Mouse (Mus musculus): ENCODE measurements at regions not wholly inside any gene's neighbourhood (a gene's known extent, or its start where the extent isn't known, plus 50 kb on each side); places are given as distances from the start of the nearest gene placed in this dataset.

- Histone ChIP-seq H3K27ac (ENCODE audit: insufficient read depth, low read depth, low read length) (no peak overlapping the region), H3K27me3 (replicated peaks; ENCODE audit: control insufficient read depth, insufficient read depth, low read length) (no peaks in the 10 kb centered on the region), H3K36me3 (ENCODE audit: control insufficient read depth, insufficient read depth, low read length) (no peaks in the 10 kb centered on the region), H3K4me1 (ENCODE audit: control insufficient read depth, insufficient read depth, low read length) (no peaks in the 10 kb centered on the region), H3K4me3 (ENCODE audit: insufficient read depth, low read depth, low read length) (no peak overlapping the region)
- no peak for DNase-seq
- WGBS, result 90% methylated on average over 9 of the region's 9 CpGs
- TF ChIP-seq POLR2A (IDR thresholded peaks at IDR 0.05; ENCODE audit: low read depth, low read length) (no peak), CTCF (conservative IDR thresholded peaks at IDR 0.05; ENCODE audit: insufficient read depth, insufficient read length, low read depth, low read length) (no peak)
Measured at GRCm38 (mm10) chr13:59235836-59236235, 349.2 kb downstream of the Agtpbp1 start.

GRCm38 (mm10) chr13:59229111-59229541 lies 355.9 kb downstream of the Agtpbp1 start:
- TF ChIP-seq CTCF (conservative IDR thresholded peaks at IDR 0.05; ENCODE audit: insufficient read depth, insufficient read length, low read depth, low read length) (no peak), POLR2A (IDR thresholded peaks at IDR 0.05; ENCODE audit: low read depth, low read length) (no peak)
- Histone ChIP-seq H3K4me3 (ENCODE audit: insufficient read depth, low read depth, low read length) (no peak overlapping the region), H3K27me3 (replicated peaks; ENCODE audit: control insufficient read depth, insufficient read depth, low read length) (no peaks in the 10 kb centered on the region), H3K27ac (ENCODE audit: insufficient read depth, low read depth, low read length) (no peak overlapping the region), H3K36me3 (ENCODE audit: control insufficient read depth, insufficient read depth, low read length) (no peaks in the 10 kb centered on the region), H3K4me1 (ENCODE audit: control insufficient read depth, insufficient read depth, low read length) (no peaks in the 10 kb centered on the region)
- no peak for DNase-seq
- WGBS, result 79% methylated on average over 6 of the region's 6 CpGs

DNA sequence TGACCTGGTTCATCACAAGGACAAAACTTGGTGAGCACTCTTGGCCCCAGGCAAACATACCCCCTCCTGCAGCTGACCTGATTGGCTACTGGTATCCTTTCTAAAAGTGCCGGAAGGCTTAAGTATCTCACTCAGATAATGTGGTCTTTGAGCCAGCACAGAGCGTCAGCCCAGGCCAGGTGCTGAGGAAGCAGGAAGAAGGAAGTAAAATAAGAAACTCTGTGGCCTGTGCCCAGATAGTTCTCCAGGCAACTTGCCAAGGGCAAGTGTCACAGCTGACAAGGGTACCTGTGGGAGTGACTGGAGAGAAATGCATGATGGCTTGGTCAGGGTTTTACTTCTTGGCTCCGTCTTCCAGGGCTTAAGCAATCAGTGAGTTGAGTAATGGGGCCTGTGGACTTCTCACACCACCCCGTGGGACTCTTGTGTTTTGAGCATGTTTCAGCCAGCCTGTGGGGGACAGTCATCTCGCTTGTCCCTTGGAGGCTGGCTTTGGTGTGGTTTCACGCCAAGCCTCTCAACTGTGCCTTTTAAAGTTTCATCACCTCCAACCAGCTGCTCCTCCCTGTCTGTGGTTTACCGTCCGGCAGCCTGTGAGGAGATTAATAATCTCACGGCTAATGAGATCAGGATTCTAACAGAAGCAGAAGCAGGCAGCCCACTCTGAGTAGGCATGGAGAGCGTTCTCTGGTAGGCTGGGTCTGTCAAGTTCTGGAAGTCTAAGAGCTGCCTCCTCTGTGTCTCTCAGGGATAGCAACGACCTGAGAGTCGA lies 356.8 kb downstream of the Agtpbp1 start:
- no peak overlapping the region for H3K4me3 ChIP-seq (ENCODE audit: insufficient read depth, low read depth, low read length)
- peak; percentile 36 for DNase-seq

GRCm38 (mm10) chr13:59227523-59228058 lies 357.4 kb downstream of the Agtpbp1 start:
- no peak for DNase-seq
- Histone ChIP-seq H3K4me1 (ENCODE audit: control insufficient read depth, insufficient read depth, low read length) (no peaks in the 10 kb centered on the region), H3K4me3 (ENCODE audit: insufficient read depth, low read depth, low read length) (no peak overlapping the region), H3K27ac (ENCODE audit: insufficient read depth, low read depth, low read length) (no peak overlapping the region), H3K36me3 (ENCODE audit: control insufficient read depth, insufficient read depth, low read length) (no peaks in the 10 kb centered on the region), H3K27me3 (replicated peaks; ENCODE audit: control insufficient read depth, insufficient read depth, low read length) (no peaks in the 10 kb centered on the region)
- TF ChIP-seq POLR2A (IDR thresholded peaks at IDR 0.05; ENCODE audit: low read depth, low read length) (no peak), CTCF (conservative IDR thresholded peaks at IDR 0.05; ENCODE audit: insufficient read depth, insufficient read length, low read depth, low read length) (no peak)
- WGBS, result 93% methylated on average over 13 of the region's 13 CpGs

More for the DNA sequence above, 356.8 kb downstream of the Agtpbp1 start:
- H3K36me3 ChIP-seq (ENCODE audit: control insufficient read depth, insufficient read depth, low read length), result no peaks in the 10 kb centered on the region
- no peaks in the 10 kb centered on the region for H3K27me3 ChIP-seq (replicated peaks; ENCODE audit: control insufficient read depth, insufficient read depth, low read length)
- 41% methylated on average over 12 of the region's 12 CpGs for WGBS
- no peaks in the 10 kb centered on the region for H3K4me1 ChIP-seq (ENCODE audit: control insufficient read depth, insufficient read depth, low read length)
- TF ChIP-seq CTCF (conservative IDR thresholded peaks at IDR 0.05; ENCODE audit: insufficient read depth, insufficient read length, low read depth, low read length), result no peak
- TF ChIP-seq POLR2A (IDR thresholded peaks at IDR 0.05; ENCODE audit: low read depth, low read length), result no peak
- H3K27ac ChIP-seq (ENCODE audit: insufficient read depth, low read depth, low read length), result no peak overlapping the region

DNA sequence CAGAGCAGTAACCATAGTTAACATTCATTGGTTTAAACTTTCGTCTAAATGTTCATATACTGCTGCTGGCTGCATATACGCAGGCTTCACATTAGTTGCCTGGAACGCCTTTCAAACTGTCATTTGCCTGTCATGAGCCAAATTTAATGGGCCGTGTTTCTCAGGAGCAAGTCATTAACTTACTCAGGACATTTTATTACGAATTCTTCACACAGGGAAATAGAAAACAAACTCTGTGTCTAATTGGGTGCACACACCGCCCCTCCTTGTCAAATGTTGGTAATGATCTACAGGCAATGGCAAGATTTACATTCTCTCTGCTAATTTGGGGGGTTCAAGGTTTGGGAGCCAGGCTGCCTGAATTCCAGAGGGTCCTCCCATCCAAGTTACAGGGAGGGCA lies 364.4 kb downstream of the Agtpbp1 start:
- no peaks in the 10 kb centered on the region for H3K4me1 ChIP-seq (ENCODE audit: control insufficient read depth, insufficient read depth, low read length)
- H3K36me3 ChIP-seq (ENCODE audit: control insufficient read depth, insufficient read depth, low read length), result no peaks in the 10 kb centered on the region
- 26% methylated on average over 6 of the region's 6 CpGs for WGBS
- TF ChIP-seq POLR2A (IDR thresholded peaks at IDR 0.05; ENCODE audit: low read depth, low read length) (no peak), CTCF (conservative IDR thresholded peaks at IDR 0.05; ENCODE audit: insufficient read depth, insufficient read length, low read depth, low read length) (no peak)
- no peak overlapping the region for H3K4me3 ChIP-seq (ENCODE audit: insufficient read depth, low read depth, low read length)
- no peak overlapping the region for H3K27ac ChIP-seq (ENCODE audit: insufficient read depth, low read depth, low read length)
- H3K27me3 ChIP-seq (replicated peaks; ENCODE audit: control insufficient read depth, insufficient read depth, low read length), result no peaks in the 10 kb centered on the region
- DNase-seq, result no peak

DNA sequence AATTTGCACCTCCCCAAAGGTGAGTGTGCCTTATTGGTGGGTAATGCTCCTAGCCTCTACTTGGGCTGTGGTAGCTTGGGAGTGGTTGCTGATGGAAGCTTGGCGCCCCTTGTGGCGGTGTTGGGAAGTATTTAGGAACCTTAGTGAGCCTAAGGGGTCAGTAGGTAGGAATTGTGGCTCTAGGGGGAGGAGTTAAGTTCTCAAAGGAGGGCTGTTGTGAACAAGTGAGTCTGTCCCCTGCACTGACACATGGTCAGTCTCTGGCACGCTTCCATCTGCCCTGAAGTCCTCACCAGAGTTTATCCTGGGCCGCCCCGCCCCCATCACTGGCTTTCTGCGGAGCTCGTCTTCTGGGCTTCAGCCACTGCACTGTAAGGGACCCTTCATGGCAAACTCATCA lies 364.9 kb downstream of the Agtpbp1 start:
- no peak overlapping the region for H3K27ac ChIP-seq (ENCODE audit: insufficient read depth, low read depth, low read length)
- DNase-seq, result peak; percentile 8
- 18% methylated on average over 7 of the region's 7 CpGs for WGBS
- no peak overlapping the region for H3K4me3 ChIP-seq (ENCODE audit: insufficient read depth, low read depth, low read length)
- TF ChIP-seq POLR2A (IDR thresholded peaks at IDR 0.05; ENCODE audit: low read depth, low read length) (no peak), CTCF (conservative IDR thresholded peaks at IDR 0.05; ENCODE audit: insufficient read depth, insufficient read length, low read depth, low read length) (peak; percentile 52; the same call in 1 of the 2 replicates)
- H3K27me3 ChIP-seq (replicated peaks; ENCODE audit: control insufficient read depth, insufficient read depth, low read length), result no peaks in the 10 kb centered on the region
- no peaks in the 10 kb centered on the region for H3K36me3 ChIP-seq (ENCODE audit: control insufficient read depth, insufficient read depth, low read length)
- H3K4me1 ChIP-seq (ENCODE audit: control insufficient read depth, insufficient read depth, low read length), result no peaks in the 10 kb centered on the region

DNA sequence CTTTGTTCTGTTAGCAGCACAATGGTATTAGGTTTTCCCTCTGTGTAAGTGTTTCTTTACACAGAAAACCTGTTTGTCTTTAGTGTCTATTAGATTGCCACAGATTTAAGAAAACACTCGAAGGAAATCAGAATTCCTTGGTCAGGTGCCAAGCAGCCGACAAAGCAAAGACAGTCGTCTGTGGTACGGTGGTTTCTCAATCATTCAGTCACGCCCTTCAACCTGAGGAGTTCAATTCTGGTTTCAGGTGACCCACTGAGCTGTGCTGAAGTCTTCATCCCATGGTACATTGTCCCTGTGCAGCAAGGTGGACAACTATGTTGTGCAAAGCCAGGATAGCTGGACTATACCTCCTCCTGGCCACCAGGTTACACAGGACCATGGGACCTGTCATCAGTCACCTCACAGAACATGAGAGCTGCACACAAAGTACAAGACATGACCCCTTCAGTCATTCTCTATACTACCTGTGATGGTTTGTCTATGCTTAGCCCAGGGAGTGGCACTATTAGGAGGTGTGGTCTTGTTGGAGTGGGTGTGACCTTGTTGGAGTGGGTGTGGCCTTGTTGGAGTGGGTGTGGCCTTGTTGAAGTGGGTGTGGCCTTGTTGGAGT lies 368.2 kb downstream of the Agtpbp1 start:
- no peak for DNase-seq

More for the DNA sequence above, 368.2 kb downstream of the Agtpbp1 start:
- WGBS, result 25% methylated on average over 5 of the region's 5 CpGs
- H3K36me3 ChIP-seq (ENCODE audit: control insufficient read depth, insufficient read depth, low read length), result no peaks in the 10 kb centered on the region
- no peak for TF ChIP-seq POLR2A (IDR thresholded peaks at IDR 0.05; ENCODE audit: low read depth, low read length)
- no peak for TF ChIP-seq CTCF (conservative IDR thresholded peaks at IDR 0.05; ENCODE audit: insufficient read depth, insufficient read length, low read depth, low read length)
- no peaks in the 10 kb centered on the region for H3K4me1 ChIP-seq (ENCODE audit: control insufficient read depth, insufficient read depth, low read length)
- no peak overlapping the region for H3K27ac ChIP-seq (ENCODE audit: insufficient read depth, low read depth, low read length)
- no peak overlapping the region for H3K4me3 ChIP-seq (ENCODE audit: insufficient read depth, low read depth, low read length)
- H3K27me3 ChIP-seq (replicated peaks; ENCODE audit: control insufficient read depth, insufficient read depth, low read length), result no peaks in the 10 kb centered on the region

Measured in kidney, adult 2 months (tissue).